ENCODE assay signal across 14 mouse cellular contexts in the genomic region with DNA sequence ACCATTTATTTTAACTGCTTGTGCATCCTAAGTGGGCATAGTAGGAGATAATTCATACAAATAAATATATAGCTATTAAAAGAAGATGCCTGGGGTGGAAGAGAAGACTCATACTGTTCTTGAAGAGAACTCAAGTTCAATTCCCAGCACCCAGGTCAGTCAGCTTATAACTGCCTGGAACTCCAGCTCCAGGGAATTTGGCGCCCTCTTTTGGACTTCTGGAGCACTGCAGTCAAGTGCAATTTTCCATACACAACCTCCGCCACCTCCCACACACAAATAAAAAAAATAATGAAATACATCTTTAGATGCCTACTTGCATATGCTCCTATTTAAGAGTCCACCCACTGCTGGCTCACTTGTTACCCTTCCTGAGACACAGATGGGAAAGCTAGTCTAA.
DNase-seq lines count a peak whose midpoint lies in the region; ATAC-seq and TF ChIP-seq lines count a peak whose summit lies in the region.
"Had no signal": no experiment of that assay in that cellular context is flagged by ENCODE, and none has a peak within 500 bp of the region (broad histone marks: within the 10 kb centered on the region; RNA-seq: fewer than 3 reads in every experiment).

No protein-coding gene starts in this region.

- no peaks in the 10 kb centered on the region; the same call in 1 of the 2 replicates for H3K4me1 ChIP-seq in testis, adult 2 months (ENCODE audit: control insufficient read depth, insufficient read depth, low read length)

- TF ChIP-seq POLR2A in testis, adult 2 months (IDR thresholded peaks at IDR 0.05; ENCODE audit: control insufficient read depth, low read depth, low read length): no peak

- H3K4me3 ChIP-seq in layer of hippocampus, adult 2 months: no peak overlapping the region
- no peak overlapping the region for H3K4me3 ChIP-seq in testis, adult 2 months (ENCODE audit: control insufficient read depth, low read depth, low read length)
- H3K4me3 ChIP-seq: embryonic facial prominence, embryonic 12.5 days; hindbrain, embryonic 15.5 days; myocyte had no signal

- peak; percentile 70 for TF ChIP-seq CTCF in layer of hippocampus, adult 2 months (conservative IDR thresholded peaks at IDR 0.05)
- peak; percentile 48; the same call in 1 of the 2 replicates for TF ChIP-seq CTCF in testis, adult 2 months (IDR thresholded peaks at IDR 0.05; ENCODE audit: control insufficient read depth, insufficient read depth, insufficient replicate concordance, low read depth, low read length)

- ATAC-seq in megakaryocyte-erythroid progenitor cell, adult 5-6 weeks (replicated peaks; ENCODE audit: low FRiP score, low TSS enrichment, poor library complexity, severe bottlenecking): no peak

- no peaks in the 10 kb centered on the region for H3K27me3 ChIP-seq in testis, adult 2 months (ENCODE audit: control insufficient read depth, insufficient read depth, low read length)
- H3K27me3 ChIP-seq: hindbrain, embryonic 15.5 days had no signal

- H3K36me3 ChIP-seq in testis, adult 2 months (ENCODE audit: control insufficient read depth, insufficient read depth, low read length): no peaks in the 10 kb centered on the region
- H3K36me3 ChIP-seq: embryonic facial prominence, embryonic 12.5 days; hindbrain, embryonic 15.5 days had no signal

- DNase-seq in layer of hippocampus, adult 2 months (ENCODE audit: low spot score in 2 of 2): no peak
- DNase-seq in layer of hippocampus, adult 9-11 months: no peak
- no peak for DNase-seq in testis, postnatal 10 days (ENCODE audit: low spot score)
- DNase-seq in ZHBTc4 (ENCODE audit: low read depth, low spot score): peak; percentile 62
- no peak for DNase-seq in spleen, adult 12 weeks (ENCODE audit: low spot score)
- DNase-seq: cerebellum, postnatal 10 days; left cerebral cortex, postnatal 4 days; lung, adult 18-20 months; thymus, postnatal 25 days had no signal

- H3K27ac ChIP-seq in layer of hippocampus, adult 2 months: no peak overlapping the region
- H3K27ac ChIP-seq in testis, adult 2 months (ENCODE audit: control insufficient read depth, insufficient read depth, low read depth, low read length): no peak overlapping the region
- H3K27ac ChIP-seq: embryonic facial prominence, embryonic 12.5 days; hindbrain, embryonic 15.5 days had no signal
